Mouse (Mus musculus): ENCODE data around the gene Yme1l1. TPM values are rescaled to one million over a fixed set of nuclear protein-coding genes. Genes with fewer than 3 reads are reported as not detected.
A peak's percentile ranks its signal among the peaks of the same experiment; 100 is the strongest.

The Yme1l1 gene
- total RNA-seq, 1 experiment, result 160 TPM

GRCm38 (mm10) chr2:23234065-23234773 lies 78.0 kb downstream of the Yme1l1 start:
- in situ Hi-C loops (cut with MboI; ENCODE audit: low sequenced_read_pairs in 2 of 2, unreplicated experiment in 2 of 2), result no loop called here
- H3K27ac ChIP-seq (ENCODE audit: insufficient read depth, low read depth, low read length, poor library complexity, severe bottlenecking), result no peak overlapping the region

More at GRCm38 (mm10) chr2:23234065-23234773, 78.0 kb downstream of the Yme1l1 start:
- DNase-seq (ENCODE audit: low read depth, low spot score), result no peak
- Histone ChIP-seq H3K9me3 (ENCODE audit: control insufficient read depth, insufficient read depth, low read depth, low read length) (no peaks in the 10 kb centered on the region), H3K9ac (ENCODE audit: insufficient read depth, low read depth, low read length, poor library complexity, severe bottlenecking) (no peak overlapping the region), H3K4me3 (ENCODE audit: insufficient read depth in 1 of 2, low read depth in 1 of 2, low read length in 2 of 2, poor library complexity in 1 of 2, severe bottlenecking in 1 of 2) (peak overlapping the region; percentile 41 to 67), H3K4me1 (ENCODE audit: control insufficient read depth in 2 of 2, insufficient read depth in 2 of 2, low read length in 2 of 2, poor library complexity in 1 of 2) (no peaks in the 10 kb centered on the region; a peak in 1 of 4 replicates), H3K36me3 (ENCODE audit: control insufficient read depth, insufficient read depth, low read length, poor library complexity, severe bottlenecking) (no peaks in the 10 kb centered on the region)
- no peak for TF ChIP-seq HCFC1 (IDR thresholded peaks at IDR 0.05; ENCODE audit: borderline replicate concordance, insufficient read depth, low read length)
- no peak for TF ChIP-seq ZNF384 (IDR thresholded peaks at IDR 0.05; ENCODE audit: low read depth, low read length)
- TF ChIP-seq CHD2 (IDR thresholded peaks at IDR 0.05; ENCODE audit: low read depth, low read length), result no peak
- no peak for TF ChIP-seq MAFK (IDR thresholded peaks at IDR 0.05; ENCODE audit: insufficient read depth, low read depth, low read length)
- no peak for TF ChIP-seq ZC3H11A (IDR thresholded peaks at IDR 0.05; ENCODE audit: borderline replicate concordance, low read depth, low read length)

Other genes with a start within 250 kb of the Yme1l1 start
- 42.6 and 49.3 TPM in 2 replicates for gene Abi1, start 116.1 kb upstream of the Yme1l1 start, total RNA-seq (2012; rRNA removed)
- 27.2 and 31.7 TPM in 2 replicates for gene Acbd5, start 88.2 kb upstream of the Yme1l1 start, total RNA-seq (2012; rRNA removed)
- 30.7 and 30.9 TPM in 2 replicates for gene Mastl, start 345 bp upstream of the Yme1l1 start, total RNA-seq (2012; rRNA removed)
- gene 4931423N10Rik, start 51.1 kb downstream of the Yme1l1 start, total RNA-seq (2012; rRNA removed), result 0.26 TPM in 1 of 2 replicates, not detected in the other
- gene Nxph2, start 164.9 kb downstream of the Yme1l1 start, total RNA-seq (2012; rRNA removed), result not detected in 2 replicates